Mouse (Mus musculus) left cerebral cortex, postnatal 25 days (tissue): ENCODE data around the gene Kbtbd8. TPM values are rescaled to one million over a fixed set of nuclear protein-coding genes. Genes with fewer than 3 reads are reported as not detected.

Experiments used
- DNase-seq, 2 experiments: peaks; one replicate each; pipeline ENCODE4 v3.0.0; 2022; ENCODE audit warnings: low spot score in 2 of 2, mixed read lengths in 1 of 2
- intact Hi-C: fragments of 180-260 bp; cut with DNase I; formaldehyde crosslinking; loops from one replicate; pipeline ENCODE4 v1.15.1; 2025
- total RNA-seq, 2 experiments: library from RNA; stranded (reverse); gene quantifications; 2 replicates each; pipeline ENCODE4 v1.2.3; 2021

Kbtbd8 gene
- 10 to 100 TPM in 1 of 2 experiments, 1 to 10 TPM in 1; 8.5 to 12.9 TPM for total RNA-seq

- no peak for DNase-seq
- intact Hi-C loops = loop anchor here (5.0 kb wide), 2 partner anchors 85 to 105 kb away; no protein-coding TSS in a partner anchor
Measured at GRCm38 (mm10) chr6:95116946-95117345, at the start of gene Kbtbd8. Gene Kbtbd8 (plus strand): TSS chr6:95117240.

- intact Hi-C loops = loop anchor here (5.0 kb wide), 1 partner anchor 1278 kb away; no protein-coding TSS in a partner anchor
- DNase-seq = peak in 1 of 2 experiments; percentile 52
Measured at GRCm38 (mm10) chr6:95069753-95070152, 47.3 kb upstream of the Kbtbd8 start.

GRCm38 (mm10) chr6:95085276-95085675 lies 31.8 kb upstream of the Kbtbd8 start:
- no peak for DNase-seq
- intact Hi-C loops = no loop called here

GRCm38 (mm10) chr6:95087154-95087846 lies 29.7 kb upstream of the Kbtbd8 start:
- peak; percentile 20 to 59 for DNase-seq
- intact Hi-C loops = no loop called here

GRCm38 (mm10) chr6:95088075-95088474 lies 29.0 kb upstream of the Kbtbd8 start:
- no peak for DNase-seq
- intact Hi-C loops = no loop called here

- intact Hi-C loops = loop anchor here (5.0 to 10.0 kb wide), 4 partner anchors 108 to 1913 kb away; no protein-coding TSS in a partner anchor
- no peak for DNase-seq
Measured at GRCm38 (mm10) chr6:95094695-95095094, 22.3 kb upstream of the Kbtbd8 start.

DNA sequence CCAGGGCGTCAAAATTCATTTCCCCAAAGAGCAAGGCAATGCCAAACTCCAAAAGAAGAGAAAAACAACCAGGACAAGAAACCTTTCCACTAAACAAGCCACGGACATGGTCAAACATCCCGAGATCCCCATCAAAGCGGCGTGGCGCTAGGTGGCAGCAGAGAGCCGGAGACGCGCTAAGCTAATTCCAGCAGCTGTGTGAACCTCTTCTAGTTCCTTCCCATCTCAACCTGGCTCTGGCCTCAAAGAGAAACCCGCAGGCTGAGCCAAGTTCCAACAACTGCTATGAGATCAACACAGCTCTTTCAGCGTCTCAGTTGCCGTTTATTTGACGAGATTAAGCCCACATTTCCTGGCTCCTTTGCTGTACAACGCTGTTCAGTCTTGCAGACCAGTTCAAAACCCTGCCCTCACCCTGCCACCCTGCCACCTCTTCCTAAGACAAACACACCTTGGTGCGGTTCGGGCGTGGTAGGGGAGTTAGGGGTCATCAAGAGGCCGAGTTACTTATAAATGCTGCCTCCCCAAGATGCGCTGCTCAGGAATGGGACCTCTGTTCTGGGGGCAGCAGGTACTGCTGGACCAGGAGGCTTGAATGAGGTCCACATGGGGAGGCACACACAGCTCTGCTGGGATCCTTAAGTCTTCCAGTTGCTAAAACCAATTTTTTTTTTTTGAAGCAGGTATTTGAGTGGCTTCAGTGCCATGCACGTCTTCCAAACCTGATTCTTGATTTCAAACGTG lies 18.5 kb upstream of the Kbtbd8 start:
- peak; percentile 82 to 89 for DNase-seq
- intact Hi-C loops = loop anchor here (5.0 to 10.0 kb wide), 4 partner anchors 104 to 1909 kb away; no protein-coding TSS in a partner anchor

- intact Hi-C loops = loop anchor here (5.0 kb wide), 2 partner anchors 119 to 1914 kb away; no protein-coding TSS in a partner anchor
- DNase-seq = no peak
Measured at GRCm38 (mm10) chr6:95103706-95104105, 13.3 kb upstream of the Kbtbd8 start.

DNA sequence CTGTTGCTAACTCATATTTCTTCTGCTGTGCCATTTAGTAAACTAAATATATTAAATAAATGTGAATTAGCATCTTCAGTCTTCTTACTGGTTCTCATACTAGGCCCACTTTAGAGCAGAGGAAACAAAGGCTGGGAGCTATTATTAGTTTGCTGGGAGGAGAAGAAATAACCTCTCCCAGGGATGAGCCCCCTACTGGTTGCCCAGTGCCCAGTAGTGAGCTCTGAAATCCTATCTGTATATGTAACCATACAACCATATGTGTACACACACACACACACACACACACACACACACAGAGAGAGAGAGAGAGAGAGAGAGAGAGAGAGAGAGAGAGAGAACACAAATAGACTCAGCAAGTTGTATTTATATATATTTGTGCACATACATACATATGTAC lies 8.6 kb upstream of the Kbtbd8 start:
- DNase-seq = no peak
- intact Hi-C loops = no loop called here

GRCm38 (mm10) chr6:95109691-95110450 lies 7.2 kb upstream of the Kbtbd8 start:
- no peak for DNase-seq
- intact Hi-C loops = no loop called here

- intact Hi-C loops = no loop called here
- DNase-seq = peak in 1 of 2 experiments; percentile 52
Measured at GRCm38 (mm10) chr6:95112015-95112414, 5.0 kb upstream of the Kbtbd8 start.

GRCm38 (mm10) chr6:95116513-95116912 lies 527 bp upstream of the Kbtbd8 start:
- intact Hi-C loops = loop anchor here (5.0 kb wide), 2 partner anchors 86 to 106 kb away; no protein-coding TSS in a partner anchor
- no peak for DNase-seq

- peak; percentile 93 to 99 for DNase-seq
- intact Hi-C loops = loop anchor here (5.0 kb wide), 2 partner anchors 84 to 104 kb away; no protein-coding TSS in a partner anchor
Measured at GRCm38 (mm10) chr6:95117614-95118541, 838 bp downstream of the Kbtbd8 start.

- DNase-seq = no peak
- intact Hi-C loops = loop anchor here (5.0 kb wide), 2 partner anchors 83 to 103 kb away; no protein-coding TSS in a partner anchor
Measured at GRCm38 (mm10) chr6:95119389-95119788, 2.3 kb downstream of the Kbtbd8 start.

DNA sequence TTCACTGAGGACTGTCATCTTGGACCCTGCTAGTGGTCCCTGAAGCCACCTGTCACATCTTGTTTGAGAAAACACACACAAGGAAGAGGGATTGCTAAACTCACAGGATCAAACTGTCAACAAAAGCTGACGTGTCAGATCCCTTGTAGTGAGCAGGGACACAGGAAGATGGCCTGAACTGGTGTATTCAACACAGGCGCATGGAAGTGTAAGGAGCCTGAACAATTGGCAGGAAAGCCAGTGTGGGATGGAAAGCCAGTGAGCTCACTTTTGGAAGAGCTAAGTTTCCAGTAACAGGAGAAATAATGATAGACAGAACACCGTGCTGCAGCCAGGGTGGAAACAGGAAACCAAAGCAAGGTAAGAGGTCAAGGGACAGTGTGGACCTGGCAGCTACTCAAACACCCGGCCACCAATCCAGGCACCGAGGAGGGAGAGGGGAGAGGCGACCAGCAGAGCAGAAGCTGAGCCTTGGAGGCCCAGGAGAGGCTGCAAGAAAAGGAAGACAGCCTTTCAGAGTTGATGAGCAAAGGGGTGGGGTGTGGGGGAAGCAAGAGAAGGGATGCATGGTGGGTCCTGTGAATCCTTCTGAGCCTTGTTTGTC lies 33.0 kb downstream of the Kbtbd8 start:
- DNase-seq = no peak
- intact Hi-C loops = no loop called here

GRCm38 (mm10) chr6:95150885-95151284 lies 33.8 kb downstream of the Kbtbd8 start:
- intact Hi-C loops = no loop called here

DNA sequence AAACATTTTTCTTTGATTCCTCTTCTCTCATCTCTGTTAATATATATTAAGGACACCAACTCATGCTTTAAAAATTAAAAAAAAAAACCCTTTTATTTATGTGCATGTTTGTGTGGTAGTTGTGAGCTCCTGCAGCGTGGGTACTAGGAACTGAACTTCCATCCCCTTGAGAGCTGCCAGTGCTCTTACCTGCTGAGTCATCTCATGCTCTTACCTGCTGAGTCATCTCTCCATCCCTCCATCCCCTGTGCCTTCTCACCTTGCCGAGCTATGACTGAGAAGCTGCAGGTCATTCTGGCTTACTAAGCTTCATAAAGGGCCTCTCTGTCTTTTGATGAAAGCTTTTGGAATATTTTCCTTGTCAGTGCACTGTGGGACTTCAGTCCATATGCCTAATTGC lies 34.5 kb downstream of the Kbtbd8 start:
- intact Hi-C loops = no loop called here

More at GRCm38 (mm10) chr6:95150885-95151284, 33.8 kb downstream of the Kbtbd8 start:
- no peak for DNase-seq

DNA sequence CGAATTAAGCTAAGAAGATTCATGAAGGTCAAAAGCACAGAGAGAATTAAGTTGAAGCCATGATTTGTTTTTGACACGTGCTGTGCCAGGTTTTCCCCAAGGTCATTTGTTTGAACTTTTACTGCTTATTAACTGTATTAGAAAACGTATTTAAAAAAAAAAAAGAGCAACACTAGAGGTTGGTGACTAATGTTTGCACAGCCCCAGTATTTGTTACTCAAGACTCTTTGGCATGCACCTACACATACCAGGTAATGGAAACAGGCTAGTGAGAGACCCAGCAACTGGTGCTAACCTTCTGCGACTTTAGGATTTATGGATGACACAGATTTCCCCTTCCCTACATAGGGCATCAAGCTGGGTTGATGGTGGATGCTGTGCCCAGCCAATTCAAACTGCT lies 46.9 kb downstream of the Kbtbd8 start:
- intact Hi-C loops = no loop called here
- no peak for DNase-seq

More for the DNA sequence above, 34.5 kb downstream of the Kbtbd8 start:
- no peak for DNase-seq
